Mouse (Mus musculus): ENCODE results near the gene Morn1.

DNA sequence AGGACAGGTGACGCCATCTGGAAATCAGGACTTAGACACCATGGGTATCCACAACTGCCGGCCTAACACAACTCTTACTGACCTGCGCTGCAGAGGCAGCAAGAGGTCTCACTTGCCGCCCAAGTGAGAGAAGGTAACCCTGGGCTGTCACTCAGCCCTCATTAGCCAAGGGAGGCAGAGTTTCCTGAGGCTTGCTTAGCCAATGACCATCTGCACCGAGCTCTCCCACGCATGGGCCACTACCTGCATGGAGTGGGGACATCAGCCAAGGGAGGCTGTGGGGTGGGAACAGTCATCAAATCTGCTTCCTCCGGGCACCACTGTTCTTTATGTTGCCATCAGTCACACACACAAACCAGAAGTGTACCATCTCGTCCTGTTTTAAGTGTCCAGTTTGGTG lies 9.6 kb downstream of the Morn1 start:
- no peak for TF ChIP-seq TAL1 (IDR thresholded peaks at IDR 0.05; ENCODE audit: low read length)
- no peak for TF ChIP-seq GATA1 (IDR thresholded peaks at IDR 0.05; ENCODE audit: low read length)

Measured in erythroblast, embryonic 14.5 days (primary cell).